Mouse (Mus musculus) neural tube, embryonic 14.5 days (tissue): ENCODE data around the gene Klhl18. TPM values are rescaled to one million over a fixed set of nuclear protein-coding genes. Genes with fewer than 3 reads are reported as not detected.
A peak's percentile ranks its signal among the peaks of the same experiment; 100 is the strongest.

Experiments used
- ATAC-seq: fragments of 200-750 bp; cut with Nextera tagmentation; 2 replicates; pipeline ENCODE4 v1.8.0; 2017; ENCODE audit warnings: low read depth, mild to moderate bottlenecking, moderate TSS enrichment, moderate library complexity
- H3K27ac ChIP-seq: fragments of 300-500 bp; sonication (generic); 2 replicates; pipeline ENCODE4 v1.5.1; 2014; ENCODE audit warnings: low read depth, mild to moderate bottlenecking, control low read depth, low read length, moderate library complexity, mixed read lengths
- H3K27me3 ChIP-seq: fragments of 300-500 bp; sonication (generic); 2 replicates; pipeline ENCODE4 v1.6.1; 2014; ENCODE audit warnings: low read length; ENCODE audit not compliant: control insufficient read depth, insufficient read depth
- H3K36me3 ChIP-seq: fragments of 300-500 bp; sonication (generic); 2 replicates; pipeline ENCODE4 v1.6.1; 2014; ENCODE audit warnings: low read length, mixed read lengths; ENCODE audit not compliant: control insufficient read depth, insufficient read depth
- H3K4me1 ChIP-seq: fragments of 300-500 bp; sonication (generic); 2 replicates; pipeline ENCODE4 v1.6.1; 2014; ENCODE audit warnings: low read length; ENCODE audit not compliant: control insufficient read depth, insufficient read depth
- H3K4me2 ChIP-seq: fragments of 300-500 bp; sonication (generic); 2 replicates; pipeline ENCODE4 v1.6.1; 2014; ENCODE audit warnings: mild to moderate bottlenecking, low read depth, low read length, control low read depth
- H3K4me3 ChIP-seq: fragments of 300-500 bp; sonication (generic); 2 replicates; pipeline ENCODE4 v1.5.1; 2014; ENCODE audit warnings: low read depth, low read length, control low read depth, mixed read lengths
- H3K9ac ChIP-seq: fragments of 300-500 bp; sonication (generic); replicated peaks from 2 replicates; pipeline ENCODE4 v1.6.1; 2014; ENCODE audit warnings: low read depth, mild to moderate bottlenecking, control low read depth, low read length, mixed read lengths
- H3K9me3 ChIP-seq: fragments of 300-500 bp; sonication (generic); 2 replicates; pipeline ENCODE4 v1.6.1; 2016; ENCODE audit warnings: low read length; ENCODE audit not compliant: control insufficient read depth
- WGBS: fragments of 180-500 bp; shearing (Covaris S2); extraction: QIAGEN DNeasy Blood & Tissue Kit; methylation state at CpG from one replicate; pipeline ENCODE4 v1.1.7; 2014; 5-methylcytosine and 5-hydroxymethylcytosine counted together
- polyA plus RNA-seq: library from polyadenylated mRNA; unstranded; fragments of >200 nt; fragmentation: Nextera tagmentation; extraction: Ambion mirVana; gene quantifications from 2 replicates; pipeline ENCODE4 v1.2.1, GENCODE M21; 2014

Klhl18 gene
- polyA plus RNA-seq, 1 experiment from 2014 or later, result 24.1 TPM

DNA sequence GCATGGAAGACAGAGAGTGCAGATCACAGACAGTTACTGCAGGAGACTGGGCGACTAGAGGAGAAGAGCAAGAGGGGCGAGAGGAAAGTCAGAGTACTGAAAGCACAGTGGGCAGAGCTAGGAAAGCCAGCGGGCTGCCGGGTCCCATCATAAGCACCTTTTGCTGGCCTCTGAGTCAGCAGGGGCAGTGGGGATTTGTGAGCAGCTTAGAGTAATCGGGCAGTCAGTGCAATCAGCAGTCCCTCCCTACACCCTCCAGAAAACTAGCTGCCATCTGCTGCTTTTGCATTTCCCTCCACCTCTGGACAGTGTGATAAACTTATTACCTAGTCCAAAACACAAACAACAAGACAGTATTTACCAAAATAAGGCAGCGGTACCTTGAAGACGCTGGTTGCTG lies 14.2 kb downstream of the Klhl18 start:
- no peak overlapping the region for H3K4me2 ChIP-seq
- 84% methylated on average over 7 of the region's 7 CpGs for WGBS
- no peaks in the 10 kb centered on the region for H3K27me3 ChIP-seq
- no peak overlapping the region for H3K4me3 ChIP-seq
- H3K36me3 ChIP-seq, result no peaks in the 10 kb centered on the region
- H3K4me1 ChIP-seq, result no peaks in the 10 kb centered on the region
- no peak overlapping the region for H3K9ac ChIP-seq
- no peak overlapping the region for H3K27ac ChIP-seq
- no peaks in the 10 kb centered on the region for H3K9me3 ChIP-seq
- ATAC-seq, result no peak

DNA sequence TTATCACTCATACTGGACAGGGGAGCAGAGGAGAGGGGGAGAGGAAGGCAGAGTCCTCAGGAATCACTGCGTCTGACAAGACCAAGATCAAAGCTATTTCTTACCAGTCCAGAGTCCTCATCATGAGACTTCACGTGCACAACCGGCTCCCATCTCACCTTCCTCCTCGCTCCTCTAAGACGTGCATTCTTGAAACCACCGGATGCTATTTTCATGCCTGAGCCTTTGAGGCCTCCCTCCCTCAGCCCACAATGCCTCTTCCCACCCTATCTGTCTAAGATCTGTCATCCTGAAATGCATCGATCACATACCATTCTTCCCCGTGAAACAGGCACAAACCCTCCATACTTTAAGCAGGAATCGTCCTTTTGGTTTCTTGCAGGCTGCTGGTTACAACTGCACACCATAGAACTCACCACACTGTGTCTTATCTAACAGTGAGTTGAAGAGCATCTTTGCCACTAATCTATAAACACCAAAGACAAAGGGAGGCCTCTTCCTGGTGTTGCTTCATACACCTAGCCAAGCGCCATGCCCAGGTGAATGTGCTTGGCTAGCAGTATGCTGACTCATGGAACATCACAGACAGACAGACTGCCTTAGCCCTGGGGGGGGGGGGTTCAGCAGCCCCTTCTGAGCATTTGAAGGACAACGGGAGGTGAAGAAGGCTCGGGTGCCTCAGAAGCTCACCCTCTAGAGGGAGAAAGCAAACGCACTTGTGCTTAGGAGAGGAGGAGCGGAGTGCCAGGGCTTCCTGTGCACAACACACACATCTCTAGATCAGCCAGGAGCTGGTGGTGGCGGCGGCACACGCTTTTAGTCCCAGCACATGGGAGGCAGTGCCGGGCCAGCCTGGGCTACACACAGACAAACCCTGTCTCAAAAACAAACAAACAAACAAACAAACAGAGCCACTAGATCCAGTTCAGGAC lies 15.3 kb downstream of the Klhl18 start:
- H3K4me2 ChIP-seq, result no peak overlapping the region
- H3K9ac ChIP-seq, result no peak overlapping the region
- H3K4me1 ChIP-seq, result no peaks in the 10 kb centered on the region
- H3K27ac ChIP-seq, result no peak overlapping the region
- no peak overlapping the region for H3K4me3 ChIP-seq
- H3K27me3 ChIP-seq, result no peaks in the 10 kb centered on the region
- ATAC-seq, result no peak
- WGBS, result 90% methylated on average over 17 of the region's 18 CpGs
- no peaks in the 10 kb centered on the region for H3K36me3 ChIP-seq
- no peaks in the 10 kb centered on the region for H3K9me3 ChIP-seq

DNA sequence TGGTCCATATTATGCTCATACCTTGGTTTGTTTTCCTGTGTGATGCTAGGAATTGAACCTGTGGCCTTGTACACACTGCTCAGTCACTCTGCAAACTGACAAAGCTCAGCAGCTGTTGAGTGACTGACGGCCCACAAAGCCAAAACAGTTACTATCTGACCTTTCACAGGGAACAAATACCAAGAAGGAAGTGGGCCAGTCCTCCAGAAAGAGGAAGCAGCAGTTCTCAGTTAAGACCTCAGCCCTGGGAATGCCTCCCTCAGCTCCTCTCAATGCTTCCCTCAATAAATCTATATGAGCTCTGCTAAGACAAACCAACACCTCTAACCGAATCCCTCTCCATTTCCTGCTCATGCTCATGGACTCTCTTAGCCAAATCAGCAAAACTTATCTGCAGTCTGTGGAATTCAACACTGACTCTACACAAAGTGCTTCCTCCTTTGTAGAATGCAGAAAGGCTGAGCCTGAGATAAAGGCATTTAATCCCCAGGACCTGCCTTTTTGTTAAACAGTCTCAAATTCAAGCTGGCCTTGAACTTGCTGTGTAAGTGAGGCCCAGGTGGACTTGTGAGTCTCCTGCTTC lies 17.3 kb downstream of the Klhl18 start:
- H3K4me1 ChIP-seq, result no peaks in the 10 kb centered on the region
- no peak overlapping the region for H3K9ac ChIP-seq
- ATAC-seq, result no peak
- no peaks in the 10 kb centered on the region for H3K9me3 ChIP-seq
- H3K27me3 ChIP-seq, result no peaks in the 10 kb centered on the region
- WGBS, result 72% methylated on average over 2 of the region's 2 CpGs
- no peak overlapping the region for H3K27ac ChIP-seq
- no peak overlapping the region for H3K4me3 ChIP-seq
- no peaks in the 10 kb centered on the region for H3K36me3 ChIP-seq
- H3K4me2 ChIP-seq, result no peak overlapping the region

DNA sequence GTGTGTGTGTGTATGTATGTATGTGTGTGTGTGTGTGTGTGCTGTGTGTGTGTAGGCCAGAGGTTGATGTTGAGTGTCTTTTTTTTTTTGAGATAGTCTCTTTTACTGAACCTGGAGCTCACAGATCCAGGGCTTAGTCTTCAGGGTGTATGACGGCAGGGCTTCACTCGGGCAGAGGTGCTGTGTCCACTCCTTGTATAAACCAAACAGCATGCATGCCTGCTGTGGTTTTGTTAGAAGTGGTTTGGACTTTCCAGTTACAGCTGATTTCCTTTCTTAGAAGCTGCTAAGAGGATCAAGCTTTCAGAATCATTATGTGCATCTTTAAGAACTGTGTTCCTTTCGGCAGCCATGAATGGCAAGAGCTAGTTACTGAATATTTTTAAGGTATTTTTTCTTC lies 18.6 kb downstream of the Klhl18 start:
- no peak overlapping the region for H3K4me2 ChIP-seq
- no peaks in the 10 kb centered on the region for H3K36me3 ChIP-seq
- no peak overlapping the region for H3K9ac ChIP-seq
- no peaks in the 10 kb centered on the region for H3K4me1 ChIP-seq
- H3K27ac ChIP-seq, result no peak overlapping the region
- no peaks in the 10 kb centered on the region for H3K27me3 ChIP-seq
- no peaks in the 10 kb centered on the region for H3K9me3 ChIP-seq
- H3K4me3 ChIP-seq, result no peak overlapping the region
- 90% methylated on average over 3 of the region's 3 CpGs for WGBS
- no peak for ATAC-seq

DNA sequence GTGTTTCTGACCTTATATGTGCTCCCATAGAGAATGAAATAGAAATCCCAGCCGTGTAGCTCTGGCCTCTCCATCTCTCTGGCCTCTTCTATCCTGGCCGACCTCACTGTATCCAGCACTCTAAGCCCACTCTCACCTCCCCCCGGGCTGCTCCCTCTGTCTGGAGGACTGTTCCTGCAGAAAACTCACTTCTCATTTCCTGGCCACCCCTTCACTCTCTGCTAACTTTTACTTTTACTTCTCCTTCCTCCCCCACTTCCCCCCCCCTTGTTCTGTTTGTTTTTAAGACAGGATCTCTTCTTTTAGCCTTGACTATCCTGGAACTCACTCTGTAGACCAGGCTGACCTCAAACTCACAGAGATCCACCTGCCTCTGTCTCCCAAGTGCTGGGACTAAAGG lies 24.0 kb downstream of the Klhl18 start:
- Histone ChIP-seq H3K4me3 (no peak overlapping the region), H3K27ac (no peak overlapping the region), H3K27me3 (no peaks in the 10 kb centered on the region), H3K9me3 (no peaks in the 10 kb centered on the region), H3K36me3 (no peaks in the 10 kb centered on the region; the same call in 1 of the 2 replicates), H3K4me2 (no peak overlapping the region), H3K4me1 (no peaks in the 10 kb centered on the region), H3K9ac (no peak overlapping the region)
- 78% methylated on average over 3 of the region's 3 CpGs for WGBS
- no peak for ATAC-seq

DNA sequence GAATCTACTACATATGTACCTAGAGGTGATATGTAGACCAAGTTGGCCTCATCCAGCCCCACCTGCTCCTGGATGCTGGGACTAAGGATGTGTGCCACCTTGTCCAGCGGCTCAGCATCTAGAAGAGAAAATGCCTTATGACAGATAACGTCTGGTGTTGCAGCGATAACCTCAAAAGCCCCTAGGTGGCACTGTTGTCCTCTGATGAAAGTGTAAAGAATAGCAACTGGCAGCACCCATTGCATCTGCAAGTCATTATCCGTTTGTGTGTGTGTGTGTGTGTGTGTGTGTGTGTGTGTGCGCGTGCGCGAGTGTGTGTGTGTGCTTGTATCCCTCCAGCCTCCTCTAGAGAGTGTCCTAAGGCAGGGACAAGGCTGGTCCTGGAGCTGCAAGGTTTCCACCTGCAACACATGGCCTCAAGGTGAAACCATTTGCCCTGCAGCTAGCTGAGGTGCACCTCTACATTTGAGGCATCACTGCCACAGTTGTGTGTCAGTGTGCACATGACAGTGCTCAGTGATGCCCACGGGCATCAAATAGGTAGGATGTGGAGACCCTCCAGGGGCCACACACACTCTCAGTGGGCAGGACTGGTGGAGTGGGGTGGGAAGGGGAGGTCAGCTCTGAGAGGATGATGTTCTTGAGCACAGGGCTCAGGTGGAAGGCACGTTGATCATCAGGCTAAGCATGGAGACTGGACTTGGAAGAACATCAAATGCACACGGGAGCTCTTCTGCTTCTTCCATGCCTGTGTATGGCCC lies 27.5 kb downstream of the Klhl18 start:
- Histone ChIP-seq H3K4me2 (no peak overlapping the region), H3K27ac (no peak overlapping the region)

DNA sequence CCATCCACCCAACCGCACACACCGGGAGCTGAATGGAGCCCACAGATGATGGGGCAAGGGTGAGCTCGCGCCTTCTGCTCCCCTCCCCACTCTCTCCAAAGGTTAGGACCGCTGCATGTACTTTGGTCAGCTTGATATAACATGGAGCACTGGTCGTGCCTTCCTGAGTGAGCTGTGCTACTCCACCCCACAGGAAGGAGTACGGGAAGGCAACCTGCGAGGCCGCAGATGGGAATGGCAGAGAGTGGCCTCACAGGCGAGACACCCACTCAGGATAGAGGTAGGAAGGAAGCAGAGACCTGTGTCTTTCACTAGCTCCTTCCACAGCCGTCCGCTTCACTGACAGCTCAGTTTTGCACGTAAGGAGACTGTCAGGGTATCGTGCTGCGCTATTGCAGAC lies 28.1 kb downstream of the Klhl18 start:
- no peaks in the 10 kb centered on the region for H3K4me1 ChIP-seq
- 83% methylated on average over 15 of the region's 15 CpGs for WGBS
- H3K27ac ChIP-seq, result no peak overlapping the region
- no peaks in the 10 kb centered on the region for H3K27me3 ChIP-seq
- H3K36me3 ChIP-seq, result no peaks in the 10 kb centered on the region; the same call in 1 of the 2 replicates
- no peak overlapping the region for H3K4me2 ChIP-seq
- H3K9ac ChIP-seq, result no peak overlapping the region
- no peak for ATAC-seq
- no peaks in the 10 kb centered on the region for H3K9me3 ChIP-seq
- no peak overlapping the region for H3K4me3 ChIP-seq

More for the DNA sequence above, 27.5 kb downstream of the Klhl18 start:
- Histone ChIP-seq H3K4me3 (no peak overlapping the region), H3K4me1 (no peaks in the 10 kb centered on the region), H3K9me3 (no peaks in the 10 kb centered on the region), H3K36me3 (no peaks in the 10 kb centered on the region; the same call in 1 of the 2 replicates), H3K27me3 (no peaks in the 10 kb centered on the region), H3K9ac (no peak overlapping the region)
- ATAC-seq, result peak; percentile 74
- WGBS, result 32% methylated on average over 11 of the region's 11 CpGs

DNA sequence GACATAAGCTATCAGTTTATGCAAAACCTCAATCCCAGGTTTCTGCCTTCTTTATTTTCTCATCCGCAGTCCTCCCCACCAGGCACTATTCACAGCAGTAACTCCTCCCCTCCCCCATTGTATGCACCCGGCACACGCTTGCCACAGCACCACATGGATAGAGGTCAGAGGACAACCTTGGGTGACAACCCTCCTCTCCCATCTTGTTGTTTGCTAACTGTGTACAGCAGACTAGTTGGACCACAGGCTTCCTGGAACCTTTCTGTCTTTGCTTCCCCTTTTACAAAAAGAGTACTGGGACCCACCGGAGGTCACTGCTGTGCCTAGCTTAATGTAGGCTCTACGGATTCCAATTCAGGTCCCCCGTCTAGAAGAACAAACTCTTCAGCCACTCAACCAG lies 35.9 kb downstream of the Klhl18 start:
- no peaks in the 10 kb centered on the region for H3K4me1 ChIP-seq
- WGBS, result 86% methylated on average over 6 of the region's 6 CpGs
- peaks cover 11% of the 10 kb centered on the region for H3K36me3 ChIP-seq
- H3K9me3 ChIP-seq, result no peaks in the 10 kb centered on the region
- no peak overlapping the region for H3K4me2 ChIP-seq
- no peak overlapping the region for H3K9ac ChIP-seq
- no peaks in the 10 kb centered on the region for H3K27me3 ChIP-seq
- H3K4me3 ChIP-seq, result no peak overlapping the region
- ATAC-seq, result no peak
- H3K27ac ChIP-seq, result no peak overlapping the region

DNA sequence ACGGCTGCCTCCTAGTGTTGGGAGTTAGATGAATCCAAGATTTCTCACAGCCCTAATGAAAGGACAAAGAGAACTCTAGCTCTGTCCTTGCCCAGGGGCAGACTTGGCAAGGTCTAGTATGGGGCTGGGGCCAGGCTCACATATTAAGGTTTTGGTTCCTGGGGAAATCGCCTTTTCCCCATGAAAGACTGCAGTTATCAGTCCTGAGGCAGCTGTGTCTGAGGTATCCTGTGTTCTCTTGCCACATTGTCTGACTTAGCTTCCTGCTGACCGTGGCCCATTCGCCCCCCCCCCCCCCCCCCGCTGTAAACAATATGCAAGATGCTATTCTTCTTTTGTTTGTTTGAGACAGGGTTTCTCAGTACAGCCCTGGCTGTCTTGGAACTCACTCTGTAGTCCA lies 36.4 kb downstream of the Klhl18 start:
- no peaks in the 10 kb centered on the region for H3K27me3 ChIP-seq
- no peak overlapping the region for H3K27ac ChIP-seq
- WGBS, result 61% methylated on average over 3 of the region's 5 CpGs
- H3K4me1 ChIP-seq, result no peaks in the 10 kb centered on the region
- no peak for ATAC-seq
- H3K4me3 ChIP-seq, result no peak overlapping the region
- H3K9me3 ChIP-seq, result no peaks in the 10 kb centered on the region
- peaks cover 11% of the 10 kb centered on the region for H3K36me3 ChIP-seq
- H3K9ac ChIP-seq, result no peak overlapping the region
- no peak overlapping the region for H3K4me2 ChIP-seq
